Mouse (Mus musculus): ENCODE measurements around the gene Saysd1. TPM values are rescaled to one million over a fixed set of nuclear protein-coding genes. Genes with fewer than 3 reads are reported as not detected.

The Saysd1 gene
- total and polyA plus RNA-seq, 3 experiments, result 5.3 to 6.6 (median 5.9) TPM

GRCm38 (mm10) chr14:20084335-20084734, 54.0 kb downstream of the Saysd1 start:
- Histone ChIP-seq H3K9me3 (replicated peaks; ENCODE audit: low read length) (peaks cover 2% of the 10 kb centered on the region), H3K4me1 (ENCODE audit: control insufficient read depth in 1 of 2, insufficient read depth in 2 of 2) (peaks cover 9 to 16% of the 10 kb centered on the region in 2 experiments; a peak in 2 of 4 replicates), H3K9ac (ENCODE audit: insufficient read depth, low read depth) (no peak overlapping the region), H3K36me3 (replicated peaks in 1 of 2; ENCODE audit: control insufficient read depth in 1 of 2, insufficient read depth in 1 of 2, low read length in 1 of 2) (peaks cover 0 to 11% of the 10 kb centered on the region in 2 experiments), H3K4me2 (ENCODE audit: insufficient read depth, low read depth, poor library complexity, severe bottlenecking) (no peak overlapping the region), H3K79me2 (replicated peaks; ENCODE audit: control insufficient read depth, extremely low read depth, insufficient read depth, poor library complexity, severe bottlenecking) (no peaks in the 10 kb centered on the region), H3K27ac (ENCODE audit: insufficient read depth, low read depth) (no peak overlapping the region), H3K27me3 (replicated peaks) (no peaks in the 10 kb centered on the region), H3K4me3 (replicated peaks in 1 of 3; ENCODE audit: low read depth in 2 of 3, low read length in 2 of 3, poor library complexity in 1 of 3) (no peak overlapping the region)
- TF ChIP-seq CTCF (conservative IDR thresholded peaks at IDR 0.05 in 1 of 2, IDR thresholded peaks at IDR 0.05 in 1 of 2; ENCODE audit: low read depth in 2 of 2, low read length in 2 of 2) (0 out of 4 replicates have a peak, but pooled peaks of 1 of the 2 experiments have one; percentile 3), ZNF384 (IDR thresholded peaks at IDR 0.05; ENCODE audit: low read depth, low read length) (0 out of 2 replicates have a peak, but pooled peaks have one; percentile 27), POLR2AphosphoS2 (IDR thresholded peaks at IDR 0.05; ENCODE audit: low read depth, low read length) (no peak)
- dilution Hi-C loops (cut with MboI; ENCODE audit: extremely low pct_ligation_motif_present, extremely low pct_unique_long_range_greater_than_20kb, low sequenced_read_pairs) (no loop called here), in situ Hi-C loops (cut with MboI; ENCODE audit: low pct_ligation_motif_present, low pct_unique_long_range_greater_than_20kb, low sequenced_read_pairs) (no loop called here)
- DNase-seq (ENCODE audit: extremely low read depth), result no peak

- peak; percentile 97 for DNase-seq (ENCODE audit: extremely low read depth)
- dilution Hi-C loops (cut with MboI; ENCODE audit: extremely low pct_ligation_motif_present, extremely low pct_unique_long_range_greater_than_20kb, low sequenced_read_pairs), result no loop called here
- peaks cover 0 to 21% of the 10 kb centered on the region in 2 experiments for H3K36me3 ChIP-seq (replicated peaks in 1 of 2; ENCODE audit: control insufficient read depth in 1 of 2, insufficient read depth in 1 of 2, low read length in 1 of 2)
- H3K79me2 ChIP-seq (replicated peaks; ENCODE audit: control insufficient read depth, extremely low read depth, insufficient read depth, poor library complexity, severe bottlenecking), result no peaks in the 10 kb centered on the region
- H3K4me3 ChIP-seq (replicated peaks in 1 of 3; ENCODE audit: low read depth in 2 of 3, low read length in 2 of 3, poor library complexity in 1 of 3), result peak overlapping the region; percentile 64 to 66 (median 64)
- peak overlapping the region; percentile 72 for H3K4me2 ChIP-seq (ENCODE audit: insufficient read depth, low read depth, poor library complexity, severe bottlenecking)
- no peaks in the 10 kb centered on the region for H3K9me3 ChIP-seq (replicated peaks; ENCODE audit: low read length)
- no peaks in the 10 kb centered on the region for H3K27me3 ChIP-seq (replicated peaks)
- H3K9ac ChIP-seq (ENCODE audit: insufficient read depth, low read depth), result peak overlapping the region; percentile 84
- peaks cover 9 to 18% of the 10 kb centered on the region in 2 experiments; a peak in 2 of 4 replicates for H3K4me1 ChIP-seq (ENCODE audit: control insufficient read depth in 1 of 2, insufficient read depth in 2 of 2)
- in situ Hi-C loops (cut with MboI; ENCODE audit: low pct_ligation_motif_present, low pct_unique_long_range_greater_than_20kb, low sequenced_read_pairs), result no loop called here
- peak overlapping the region; percentile 70 for H3K27ac ChIP-seq (ENCODE audit: insufficient read depth, low read depth)
- TF ChIP-seq USF2 (conservative IDR thresholded peaks at IDR 0.05; ENCODE audit: low read depth, low read length) (peak; percentile 17; the same call in 1 of the 2 replicates), CTCF (conservative IDR thresholded peaks at IDR 0.05 in 1 of 2, IDR thresholded peaks at IDR 0.05 in 1 of 2; ENCODE audit: low read depth in 2 of 2, low read length in 2 of 2) (no peak), E2F4 (IDR thresholded peaks at IDR 0.05; ENCODE audit: insufficient replicate concordance, low read depth, low read length) (no peak), MAFK (IDR thresholded peaks at IDR 0.05; ENCODE audit: insufficient replicate concordance, low read length) (no peak), NRF1 (IDR thresholded peaks at IDR 0.05; ENCODE audit: low read depth, low read length) (peak; percentile 97), RCOR1 (conservative IDR thresholded peaks at IDR 0.05; ENCODE audit: low read depth, low read length) (no peak), PAX5 (IDR thresholded peaks at IDR 0.05; ENCODE audit: low read length) (no peak), SIN3A (IDR thresholded peaks at IDR 0.05; ENCODE audit: low read length) (no peak), UBTF (IDR thresholded peaks at IDR 0.05; ENCODE audit: low read depth, low read length) (no peak), POLR2A (IDR thresholded peaks at IDR 0.05; ENCODE audit: low read depth, low read length) (peak; percentile 84), MEF2A (IDR thresholded peaks at IDR 0.05; ENCODE audit: borderline replicate concordance, low read depth, low read length) (no peak; the same call in 1 of the 2 replicates), ETS1 (conservative IDR thresholded peaks at IDR 0.05; ENCODE audit: low read depth, low read length) (no peak; the same call in none of the 2 replicates), KAT2A (IDR thresholded peaks at IDR 0.05; ENCODE audit: insufficient replicate concordance, low read length) (no peak), ZC3H11A (IDR thresholded peaks at IDR 0.05; ENCODE audit: low read depth, low read length) (no peak), POLR2AphosphoS2 (IDR thresholded peaks at IDR 0.05; ENCODE audit: low read depth, low read length) (peak; percentile 86; the same call in 1 of the 2 replicates), RAD21 (IDR thresholded peaks at IDR 0.05; ENCODE audit: low read depth, low read length) (no peak), ELF1 (IDR thresholded peaks at IDR 0.05; ENCODE audit: low read depth, low read length) (peak; percentile 89), JUND (conservative IDR thresholded peaks at IDR 0.05; ENCODE audit: low read depth, low read length) (no peak), HCFC1 (IDR thresholded peaks at IDR 0.05; ENCODE audit: low read depth, low read length) (peak; percentile 56), SMC3 (IDR thresholded peaks at IDR 0.05; ENCODE audit: low read depth, low read length) (no peak), IRF4 (IDR thresholded peaks at IDR 0.05; ENCODE audit: low read depth, low read length) (no peak), NELFE (IDR thresholded peaks at IDR 0.05; ENCODE audit: low read depth, low read length) (peak; percentile 83), ZNF384 (IDR thresholded peaks at IDR 0.05; ENCODE audit: low read depth, low read length) (no peak), MXI1 (IDR thresholded peaks at IDR 0.05; ENCODE audit: low read depth, low read length) (peak; percentile 83), CHD1 (IDR thresholded peaks at IDR 0.05; ENCODE audit: low read depth, low read length) (no peak), ZKSCAN1 (IDR thresholded peaks at IDR 0.05; ENCODE audit: borderline replicate concordance, low read depth, low read length) (no peak), JUN (IDR thresholded peaks at IDR 0.05; ENCODE audit: insufficient read depth, low read depth, low read length) (no peak), MYC (IDR thresholded peaks at IDR 0.05; ENCODE audit: low read depth, low read length) (peak; percentile 100), ZMIZ1 (IDR thresholded peaks at IDR 0.05; ENCODE audit: low read depth, low read length) (no peak; the same call in 1 of the 2 replicates), MAX (IDR thresholded peaks at IDR 0.05; ENCODE audit: low read length) (peak; percentile 97)
Measured at GRCm38 (mm10) chr14:20082536-20083325, 55.6 kb downstream of the Saysd1 start.

All from CH12.LX (cell line).